Mouse (Mus musculus): Measurements from ENCODE around the gene Pfn2.

Gene Pfn2

GRCm38 (mm10) chr3:57847760-57848185 lies at the start of gene Pfn2:
Gene Pfn2, minus strand, starts transcription at chr3:57848079.
- DNase-seq (ENCODE audit: low spot score) = no peak

- DNase-seq (ENCODE audit: low spot score) = no peak
These were observed 35.1 kb upstream of the Pfn2 start for GRCm38 (mm10) chr3:57882945-57883344.

GRCm38 (mm10) chr3:57846912-57847759 lies 743 bp downstream of the Pfn2 start:
- DNase-seq (ENCODE audit: low spot score) = peak; percentile 53

GRCm38 (mm10) chr3:57846662-57846911 lies 1.3 kb downstream of the Pfn2 start:
- DNase-seq (ENCODE audit: low spot score) = peak; percentile 43

- peak; percentile 39 for DNase-seq (ENCODE audit: low spot score)
These were observed 1.9 kb downstream of the Pfn2 start for GRCm38 (mm10) chr3:57845786-57846661.

GRCm38 (mm10) chr3:57843775-57844174 lies 4.1 kb downstream of the Pfn2 start:
- peak; percentile 47 for DNase-seq (ENCODE audit: low spot score)

GRCm38 (mm10) chr3:57836911-57837310 lies 11.0 kb downstream of the Pfn2 start:
- DNase-seq (ENCODE audit: low spot score) = peak; percentile 85

GRCm38 (mm10) chr3:57833585-57833984 lies 14.3 kb downstream of the Pfn2 start:
- DNase-seq (ENCODE audit: low spot score) = no peak

GRCm38 (mm10) chr3:57825866-57826265 lies 22.0 kb downstream of the Pfn2 start:
- DNase-seq (ENCODE audit: low spot score) = no peak

GRCm38 (mm10) chr3:57815447-57815846 lies 32.4 kb downstream of the Pfn2 start:
- peak; percentile 60 for DNase-seq (ENCODE audit: low spot score)

GRCm38 (mm10) chr3:57795071-57795470 lies 52.8 kb downstream of the Pfn2 start:
- peak; percentile 7 for DNase-seq (ENCODE audit: low spot score)

All from adipocyte (in vitro differentiated cells).